Comparison of ENCODE assay signal across 19 mouse cellular contexts in genomic region chr10:10188113-10188512, GRCm38 (mm10).
DNase-seq lines count a peak whose midpoint lies in the region; ATAC-seq and TF ChIP-seq lines count a peak whose summit lies in the region.
"Had no signal": no experiment of that assay in that cellular context is flagged by ENCODE, and none has a peak within 500 bp of the region (broad histone marks: within the 10 kb centered on the region; RNA-seq: fewer than 3 reads in every experiment).

No protein-coding gene starts in this region.

- no peaks in the 10 kb centered on the region for H3K79me2 ChIP-seq in macrophage (ENCODE audit: inconsistent target)

- no peak overlapping the region for H3K9ac ChIP-seq in forebrain, embryonic 13.5 days
- H3K9ac ChIP-seq in kidney, embryonic 15.5 days, result no peak overlapping the region
- no peak overlapping the region for H3K9ac ChIP-seq in midbrain, postnatal 0 days (replicated peaks; ENCODE audit: low read length, poor library complexity, severe bottlenecking)
- no peak overlapping the region for H3K9ac ChIP-seq in midbrain, embryonic 11.5 days (ENCODE audit: low read length)
- H3K9ac ChIP-seq: heart, embryonic 13.5 days had no signal

- no peak for TF ChIP-seq CTCF in midbrain, postnatal 0 days (IDR thresholded peaks at IDR 0.05)

- no peak overlapping the region for H3K4me3 ChIP-seq in forebrain, embryonic 13.5 days
- H3K4me3 ChIP-seq in forebrain, embryonic 10.5 days, result no peak overlapping the region
- no peak overlapping the region for H3K4me3 ChIP-seq in kidney, embryonic 15.5 days (replicated peaks)
- no peak overlapping the region for H3K4me3 ChIP-seq in midbrain, postnatal 0 days (ENCODE audit: low read depth, low read length)
- no peak overlapping the region for H3K4me3 ChIP-seq in midbrain, embryonic 11.5 days (ENCODE audit: low read depth, low read length)
- H3K4me3 ChIP-seq in macrophage (ENCODE audit: inconsistent target), result no peak overlapping the region
- H3K4me3 ChIP-seq: embryonic facial prominence, embryonic 10.5 days; heart, adult 2 months; heart, embryonic 13.5 days had no signal

- no peaks in the 10 kb centered on the region for H3K9me3 ChIP-seq in forebrain, embryonic 13.5 days (replicated peaks)
- no peaks in the 10 kb centered on the region for H3K9me3 ChIP-seq in forebrain, embryonic 10.5 days
- H3K9me3 ChIP-seq in kidney, embryonic 15.5 days (replicated peaks), result no peaks in the 10 kb centered on the region
- no peaks in the 10 kb centered on the region for H3K9me3 ChIP-seq in midbrain, postnatal 0 days (ENCODE audit: low read length)
- no peaks in the 10 kb centered on the region for H3K9me3 ChIP-seq in midbrain, embryonic 11.5 days (ENCODE audit: control insufficient read depth, low read length)
- H3K9me3 ChIP-seq: embryonic facial prominence, embryonic 10.5 days; heart, embryonic 13.5 days had no signal

- H3K27me3 ChIP-seq in forebrain, embryonic 13.5 days, result no peaks in the 10 kb centered on the region
- H3K27me3 ChIP-seq in forebrain, embryonic 10.5 days (ENCODE audit: poor library complexity, severe bottlenecking), result no peaks in the 10 kb centered on the region
- H3K27me3 ChIP-seq in kidney, embryonic 15.5 days, result no peaks in the 10 kb centered on the region
- H3K27me3 ChIP-seq in midbrain, postnatal 0 days (ENCODE audit: insufficient read depth, low read length), result no peaks in the 10 kb centered on the region
- no peaks in the 10 kb centered on the region for H3K27me3 ChIP-seq in midbrain, embryonic 11.5 days (ENCODE audit: control insufficient read depth, insufficient read depth, low read length)
- H3K27me3 ChIP-seq: heart, embryonic 13.5 days had no signal

- no peak overlapping the region for H3K4me2 ChIP-seq in forebrain, embryonic 13.5 days
- H3K4me2 ChIP-seq in kidney, embryonic 15.5 days, result no peak overlapping the region
- H3K4me2 ChIP-seq in midbrain, postnatal 0 days (ENCODE audit: low read depth, low read length, poor library complexity, severe bottlenecking), result no peak overlapping the region
- no peak overlapping the region for H3K4me2 ChIP-seq in midbrain, embryonic 11.5 days
- H3K4me2 ChIP-seq: heart, embryonic 13.5 days had no signal

- H3K4me1 ChIP-seq in forebrain, embryonic 13.5 days, result no peaks in the 10 kb centered on the region
- H3K4me1 ChIP-seq in forebrain, embryonic 10.5 days, result no peaks in the 10 kb centered on the region
- peaks cover 2% of the 10 kb centered on the region; the same call in 1 of the 2 replicates for H3K4me1 ChIP-seq in kidney, embryonic 15.5 days
- H3K4me1 ChIP-seq in midbrain, postnatal 0 days (ENCODE audit: insufficient read depth, low read length), result no peaks in the 10 kb centered on the region
- no peaks in the 10 kb centered on the region for H3K4me1 ChIP-seq in midbrain, embryonic 11.5 days (ENCODE audit: control insufficient read depth, insufficient read depth, low read length)
- H3K4me1 ChIP-seq: embryonic facial prominence, embryonic 10.5 days had no signal

- H3K27ac ChIP-seq in forebrain, embryonic 13.5 days, result no peak overlapping the region
- no peak overlapping the region for H3K27ac ChIP-seq in forebrain, embryonic 10.5 days
- no peak overlapping the region for H3K27ac ChIP-seq in kidney, embryonic 15.5 days
- no peak overlapping the region for H3K27ac ChIP-seq in midbrain, postnatal 0 days (ENCODE audit: low read depth, low read length)
- H3K27ac ChIP-seq in midbrain, embryonic 11.5 days (ENCODE audit: low read depth, low read length), result no peak overlapping the region; the same call in 1 of the 2 replicates
- H3K27ac ChIP-seq in macrophage, result peak overlapping the region; percentile 21; the same call in 1 of the 2 replicates
- H3K27ac ChIP-seq: embryonic facial prominence, embryonic 10.5 days; heart, adult 2 months; heart, embryonic 13.5 days had no signal

- no peak for DNase-seq in forebrain, embryonic 10.5 days (ENCODE audit: extremely low spot score, low spot score)
- DNase-seq in kidney, postnatal 14 days, result no peak
- peak; percentile 27 for DNase-seq in midbrain, postnatal 0 days (ENCODE audit: low spot score)
- DNase-seq in midbrain, embryonic 11.5 days (ENCODE audit: low spot score, missing footprints), result no peak
- DNase-seq in frontal cortex, adult 2 months (ENCODE audit: extremely low spot score in 1 of 2, low spot score in 1 of 2), result no peak
- DNase-seq: adrenal gland, postnatal 25 days; cerebellum, adult 11-12 months; cerebellum, postnatal 10 days; gastrocnemius, postnatal 25 days; heart, adult 2 months; heart, postnatal 14 days; kidney, adult 9 months; kidney, postnatal 4 days; lung, postnatal 4 days had no signal

- 66% methylated on average over 5 of the region's 5 CpGs for WGBS in forebrain, embryonic 13.5 days
- WGBS in forebrain, embryonic 10.5 days, result 96% methylated on average over 5 of the region's 5 CpGs
- 76% methylated on average over 5 of the region's 5 CpGs for WGBS in kidney, embryonic 15.5 days
- 54% methylated on average over 5 of the region's 5 CpGs for WGBS in midbrain, postnatal 0 days
- WGBS in midbrain, embryonic 11.5 days, result 85% methylated on average over 5 of the region's 5 CpGs
- 88% methylated on average over 5 of the region's 5 CpGs for WGBS in macrophage (ENCODE audit: missing documents)

- H3K36me3 ChIP-seq in forebrain, embryonic 13.5 days (ENCODE audit: poor library complexity, severe bottlenecking), result no peaks in the 10 kb centered on the region
- no peaks in the 10 kb centered on the region for H3K36me3 ChIP-seq in forebrain, embryonic 10.5 days (replicated peaks)
- H3K36me3 ChIP-seq in kidney, embryonic 15.5 days, result no peaks in the 10 kb centered on the region
- H3K36me3 ChIP-seq in midbrain, postnatal 0 days (ENCODE audit: insufficient read depth, low read length), result no peaks in the 10 kb centered on the region
- H3K36me3 ChIP-seq in midbrain, embryonic 11.5 days (ENCODE audit: control insufficient read depth, insufficient read depth, low read length), result no peaks in the 10 kb centered on the region
- no peaks in the 10 kb centered on the region for H3K36me3 ChIP-seq in macrophage (ENCODE audit: inconsistent target)
- H3K36me3 ChIP-seq: embryonic facial prominence, embryonic 10.5 days; heart, embryonic 13.5 days had no signal

- 0 out of 2 replicates have a peak, but pooled peaks have one; percentile 30 for ATAC-seq in forebrain, embryonic 13.5 days
- ATAC-seq in kidney, embryonic 15.5 days (replicated peaks; ENCODE audit: low FRiP score), result 0 out of 2 replicates have a peak, but pooled peaks have one; percentile 25
- no peak for ATAC-seq in midbrain, postnatal 0 days (ENCODE audit: low FRiP score)
- no peak for ATAC-seq in midbrain, embryonic 11.5 days (ENCODE audit: low FRiP score)

Comparison
In these comparisons a context has a peak if more than half of its experiments do, and no peak if none do; other contexts are left out.
1. ATAC-seq: peak in forebrain, embryonic 13.5 days (single experiment) and kidney, embryonic 15.5 days (single experiment); none in midbrain, postnatal 0 days (single experiment) and midbrain, embryonic 11.5 days (single experiment).